Mouse (Mus musculus) cerebellum, postnatal 10 days (tissue): ENCODE results near the gene Chrnd.

Experiments used
- DNase-seq, 2 experiments: peaks; one replicate each; pipeline ENCODE4 v3.0.0; 2021; ENCODE audit warnings: mixed read lengths in 2 of 2

Chrnd gene

DNA sequence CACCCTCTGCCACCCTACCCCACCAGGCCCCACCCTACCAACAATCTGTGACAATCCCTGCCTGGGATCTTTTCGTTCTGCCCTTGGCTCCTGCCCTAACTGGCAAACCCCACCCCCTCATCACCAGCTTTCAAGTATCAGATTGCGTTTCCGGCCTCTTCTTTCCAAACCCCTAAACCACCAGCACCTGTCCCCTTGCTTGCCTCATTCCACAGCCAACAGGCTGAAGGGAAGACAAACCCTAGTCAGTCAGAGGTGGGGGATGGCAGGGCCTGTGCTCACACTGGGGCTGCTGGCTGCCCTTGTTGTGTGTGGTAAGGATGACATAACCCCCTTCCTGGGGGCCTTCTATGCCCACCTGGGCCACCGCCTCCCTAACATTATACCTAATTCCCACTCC lies at the start of gene Chrnd:
Gene Chrnd, plus strand, starts transcription at position 179 of the 400 bp plus-strand sequence.
- no peak for DNase-seq

DNA sequence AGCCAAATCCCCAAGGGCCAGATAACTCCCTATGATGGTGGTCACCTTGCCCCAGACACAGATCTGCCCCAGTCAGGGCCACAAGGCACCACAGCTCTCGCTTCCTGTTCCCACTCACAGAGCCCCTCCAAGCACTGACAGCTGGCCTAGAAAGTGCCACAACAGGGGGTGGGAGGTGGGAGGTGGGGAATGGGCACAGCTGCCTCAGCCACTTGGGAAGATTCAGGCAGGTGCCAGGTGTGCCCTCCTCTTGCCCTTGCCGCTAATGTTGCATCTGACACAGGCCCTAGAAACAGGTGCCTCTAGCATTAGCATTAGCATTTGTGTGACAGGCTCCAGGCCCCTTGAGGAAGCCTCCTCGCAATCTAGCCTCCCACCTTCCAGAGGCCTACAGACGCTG lies 48.9 kb upstream of the Chrnd start:
- DNase-seq = no peak

DNA sequence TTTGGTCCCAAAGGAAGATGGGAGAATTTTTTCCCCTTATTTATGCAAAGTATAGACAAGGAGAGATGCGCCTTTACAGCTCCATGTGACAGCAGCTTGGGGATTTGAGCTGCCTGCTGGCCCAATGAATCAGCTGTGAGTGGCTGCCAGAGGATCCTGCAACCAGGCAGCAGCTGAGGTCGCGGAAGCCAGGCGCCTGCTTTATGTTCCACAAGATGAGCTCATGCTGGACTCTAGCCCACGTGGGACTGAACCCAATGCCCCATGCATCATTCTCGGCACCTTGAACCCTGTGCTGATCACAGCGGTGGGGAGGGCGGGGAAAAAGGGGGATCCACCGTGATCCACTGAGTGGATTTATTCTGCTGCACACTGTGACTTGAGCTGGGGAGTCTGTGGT lies 48.0 kb upstream of the Chrnd start:
- DNase-seq = peak; percentile 65 to 66

DNA sequence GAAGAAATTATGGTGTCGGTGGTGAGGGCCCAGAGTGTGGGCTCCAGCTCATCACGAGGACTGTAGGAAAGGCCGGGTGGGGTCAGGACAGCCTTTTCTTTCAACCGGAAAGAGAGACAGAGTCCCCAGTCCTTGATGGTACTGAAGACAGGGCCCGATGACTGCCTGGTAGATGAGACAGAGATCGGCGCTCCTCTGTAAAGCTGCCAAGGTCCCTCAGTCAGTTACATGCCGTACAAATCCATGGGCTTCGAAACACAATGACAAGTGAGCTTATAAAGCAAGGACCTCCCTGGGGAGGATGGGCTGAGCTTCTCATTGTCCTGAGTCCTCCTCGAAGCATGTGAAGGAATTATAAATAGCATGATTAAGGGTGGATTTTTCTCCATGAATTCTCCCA lies 47.3 kb upstream of the Chrnd start:
- no peak for DNase-seq

DNA sequence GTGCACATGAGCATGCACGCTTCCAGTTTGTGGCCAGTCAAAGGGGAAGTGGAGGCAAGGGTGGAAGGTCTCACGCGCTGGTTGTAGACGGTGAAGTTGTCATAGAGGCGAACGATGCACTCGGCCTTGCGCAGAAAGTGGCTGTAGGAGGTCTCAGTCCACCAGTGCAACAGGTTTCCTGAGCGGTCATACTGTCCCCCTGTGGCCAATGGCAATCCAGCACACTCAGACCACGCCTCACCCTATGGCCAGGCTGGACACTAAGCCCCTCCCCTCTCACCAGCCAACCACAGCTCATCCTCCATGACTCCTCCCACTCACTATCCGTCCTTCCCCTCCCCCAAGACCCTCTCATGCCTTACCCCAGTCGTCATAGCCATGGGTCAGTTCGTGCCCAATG lies 41.0 kb upstream of the Chrnd start:
- no peak for DNase-seq

DNA sequence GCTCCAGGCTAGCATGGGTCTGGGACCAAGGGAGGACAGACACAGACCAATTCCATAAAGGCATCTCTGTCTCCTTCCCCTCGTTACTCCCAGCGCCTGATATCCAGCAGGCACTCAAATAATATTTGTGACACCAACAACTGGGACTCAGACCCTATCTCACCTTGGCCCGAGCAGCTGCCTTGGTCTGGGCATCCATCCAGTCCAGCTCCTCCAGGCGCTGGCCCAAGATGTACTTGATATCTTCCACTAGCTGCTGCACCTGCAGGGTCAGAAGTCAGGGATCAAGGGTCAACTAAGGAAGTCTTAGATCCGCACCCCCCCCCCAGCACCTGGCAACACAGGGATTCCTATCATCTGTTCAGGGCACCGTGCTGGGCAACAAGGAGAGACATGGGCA lies 39.1 kb upstream of the Chrnd start:
- no peak for DNase-seq

DNA sequence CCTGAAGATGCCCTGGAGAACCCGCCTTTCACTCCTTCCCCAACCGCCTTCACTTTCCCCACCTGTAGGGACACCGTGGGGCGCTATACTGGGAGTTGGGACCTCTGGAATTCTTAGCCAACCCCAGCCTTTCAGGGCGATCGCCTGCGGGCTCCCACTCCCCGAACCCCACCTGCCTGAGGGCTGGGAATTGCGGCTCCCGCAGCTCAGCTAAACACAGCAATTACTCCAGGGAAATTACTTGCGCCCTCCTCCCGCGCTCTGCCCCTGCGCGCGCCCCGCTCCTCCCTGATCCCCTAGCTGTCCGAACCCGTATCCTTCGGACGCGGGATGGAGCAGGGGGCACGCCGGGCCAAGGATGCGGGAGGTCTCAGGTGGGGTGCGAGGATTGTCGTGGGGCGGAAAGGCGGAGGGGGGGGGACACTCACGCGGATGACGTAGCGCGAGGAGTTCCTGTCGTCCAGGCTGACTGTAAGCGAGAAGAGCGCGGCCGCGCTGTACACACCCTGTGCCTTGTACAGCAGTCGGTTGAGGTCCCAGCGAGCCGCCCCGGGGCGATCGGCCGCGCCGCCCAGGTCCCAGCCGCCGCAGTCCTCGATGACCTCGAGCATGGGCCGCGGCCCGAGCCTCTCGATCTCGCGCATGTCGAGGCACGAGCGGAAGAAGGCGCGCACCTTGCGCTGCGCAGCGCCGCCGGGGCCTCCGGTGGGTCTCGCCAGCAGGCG lies 36.5 kb upstream of the Chrnd start:
- DNase-seq = no peak

DNA sequence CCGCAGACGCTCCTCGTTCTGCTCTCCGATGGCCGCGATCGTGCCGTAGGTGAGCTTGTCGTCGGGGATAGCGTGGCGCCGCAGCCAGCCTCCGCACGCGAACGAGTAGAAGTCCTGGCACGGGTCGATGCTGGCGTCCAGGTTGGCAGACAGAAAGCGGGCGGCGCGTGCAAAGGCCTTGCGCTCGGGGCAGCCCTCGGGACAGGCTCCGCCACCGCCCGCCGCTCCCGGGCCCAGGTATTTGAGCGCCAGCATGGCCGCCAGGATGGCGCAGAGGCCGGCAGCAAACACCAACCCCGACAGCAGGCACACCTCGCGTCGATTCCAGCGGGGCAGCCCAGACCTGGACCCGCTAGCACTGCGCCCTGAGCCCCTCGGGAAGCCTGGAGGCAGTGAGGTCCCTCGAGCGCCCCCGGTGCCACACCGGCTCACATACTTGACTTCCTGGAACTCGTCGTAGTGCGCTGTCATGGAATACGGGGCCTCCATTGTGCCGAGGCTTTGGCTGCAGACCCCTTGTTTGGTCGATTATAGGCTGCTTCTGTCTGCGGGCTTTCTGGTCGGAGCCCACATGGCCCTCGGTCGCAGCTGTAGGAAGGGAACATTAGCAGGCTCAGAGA lies 35.8 kb upstream of the Chrnd start:
- no peak for DNase-seq

DNA sequence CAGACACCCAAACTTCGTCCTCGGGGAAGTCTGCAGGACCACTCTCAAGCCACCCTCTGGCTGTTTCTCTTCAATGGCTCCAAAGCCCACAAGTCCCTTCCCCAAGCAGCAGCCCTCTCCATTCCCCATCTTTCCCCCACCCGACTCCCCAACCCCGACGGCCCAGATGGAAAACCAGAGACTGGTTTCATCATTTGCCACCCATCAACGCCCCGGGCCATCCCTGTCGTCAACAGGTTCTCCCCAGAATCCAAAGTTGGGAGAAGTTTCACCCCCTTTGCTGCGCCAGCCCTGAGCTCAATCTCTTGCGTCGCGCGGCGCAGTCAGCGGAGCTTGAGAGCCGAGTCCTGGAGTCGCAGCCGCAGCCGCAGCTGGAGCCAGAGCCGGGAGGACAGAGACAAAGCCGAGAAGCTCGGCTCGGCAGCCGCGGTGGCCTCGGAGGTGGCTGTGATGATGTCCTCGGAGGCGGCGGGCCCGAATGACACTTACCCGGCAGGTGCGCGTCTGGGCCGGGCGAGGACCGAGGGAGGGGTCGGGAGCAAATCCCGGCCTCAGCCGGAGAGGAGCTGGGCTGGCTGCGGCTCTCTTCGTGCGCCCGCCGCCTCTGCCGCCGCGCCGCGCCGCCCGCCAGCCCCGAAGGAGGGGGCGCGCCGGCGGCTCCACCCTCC lies 34.7 kb upstream of the Chrnd start:
- peak in 1 of 2 experiments; percentile 30 for DNase-seq

DNA sequence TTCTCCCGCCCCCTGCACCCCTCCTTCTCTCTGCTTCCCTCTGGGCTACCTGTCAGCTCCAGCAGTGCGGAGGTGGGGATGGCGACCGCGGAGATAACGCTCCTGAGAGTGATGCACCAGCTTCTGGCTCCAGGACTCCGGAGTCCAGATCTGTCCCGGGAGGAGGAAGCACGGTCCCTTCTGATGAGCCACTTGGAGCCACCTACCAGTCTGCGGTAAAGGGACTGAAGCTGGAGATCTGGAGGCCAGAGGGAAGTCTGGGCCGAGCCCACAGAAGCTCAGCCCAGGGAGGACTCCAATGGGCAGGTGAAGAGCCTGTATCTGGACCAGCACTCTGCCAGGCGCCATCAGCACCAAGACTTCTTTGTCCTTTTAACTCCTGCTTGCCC lies 34.2 kb upstream of the Chrnd start, which contains the start of gene Ecel1:
Gene Ecel1, minus strand, starts transcription at position 323 of the 389 bp plus-strand sequence.
- DNase-seq = no peak

DNA sequence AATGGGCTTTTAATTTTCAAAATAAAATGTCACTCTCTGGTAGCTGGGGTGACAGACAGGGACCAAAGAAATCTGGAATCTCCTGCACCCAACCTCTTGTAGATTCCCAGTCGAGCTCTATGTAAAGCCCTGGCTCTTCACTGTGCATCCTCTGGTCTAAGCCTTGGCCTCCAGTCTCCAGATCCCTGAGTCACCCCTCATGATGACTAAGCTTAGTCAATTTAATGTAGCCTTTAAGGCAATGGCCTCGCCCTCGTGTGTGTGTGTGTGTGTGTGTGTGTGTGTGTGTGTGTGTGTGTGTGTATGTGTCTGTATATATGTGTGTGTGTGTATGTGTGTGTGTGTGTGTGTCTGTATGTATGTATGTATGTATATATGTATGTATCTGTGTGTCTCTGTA lies 31.0 kb upstream of the Chrnd start:
- DNase-seq = no peak

DNA sequence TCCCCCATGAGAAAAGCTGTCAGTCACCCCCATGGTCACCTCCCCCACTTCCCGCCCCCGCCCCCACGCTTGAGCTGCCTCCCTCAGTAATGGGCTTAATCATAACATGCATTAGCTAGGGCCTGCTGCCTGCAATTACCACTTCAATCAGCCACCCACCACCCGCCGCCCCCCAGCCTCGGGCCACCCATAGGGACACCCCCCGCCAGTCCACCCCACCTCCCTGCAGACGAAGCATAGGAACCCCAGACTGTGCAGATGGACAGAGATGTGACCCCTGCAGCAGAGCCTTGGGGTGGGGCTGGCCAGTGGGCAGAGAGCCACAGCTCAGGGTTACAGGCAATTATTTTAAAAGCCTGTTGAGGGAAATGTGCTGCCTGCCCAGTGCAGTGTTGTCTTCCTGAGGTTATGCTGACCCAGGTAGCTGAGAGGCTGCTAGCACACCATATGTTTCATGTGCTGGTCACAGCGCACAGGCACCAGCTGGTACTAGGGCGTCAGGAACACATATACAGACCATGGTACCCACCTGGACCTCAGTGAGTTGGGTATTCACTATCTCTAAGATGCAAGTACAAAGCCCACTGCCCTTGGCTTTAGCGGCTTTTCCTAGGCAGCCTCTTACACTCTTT lies 26.1 kb upstream of the Chrnd start:
- DNase-seq = no peak

DNA sequence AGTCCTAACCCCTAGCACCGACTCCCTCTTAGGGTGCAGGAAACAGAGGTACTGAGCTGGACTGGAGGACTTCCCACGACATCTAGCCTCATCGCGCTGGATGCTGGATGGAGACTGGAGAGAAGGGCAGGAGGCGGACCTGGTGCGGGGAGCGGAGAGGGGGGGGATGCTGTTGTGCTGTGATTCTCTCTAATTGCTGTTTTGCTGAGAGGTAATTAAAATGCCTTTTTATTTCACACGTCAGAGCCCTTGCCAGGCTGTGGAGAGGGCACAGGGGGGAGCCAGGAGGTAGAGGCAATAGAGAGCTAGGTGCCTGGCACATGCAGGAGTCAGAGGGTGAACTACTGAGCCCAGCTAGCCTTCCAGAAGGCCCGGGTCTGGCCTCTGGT lies 25.6 kb upstream of the Chrnd start:
- DNase-seq = no peak

DNA sequence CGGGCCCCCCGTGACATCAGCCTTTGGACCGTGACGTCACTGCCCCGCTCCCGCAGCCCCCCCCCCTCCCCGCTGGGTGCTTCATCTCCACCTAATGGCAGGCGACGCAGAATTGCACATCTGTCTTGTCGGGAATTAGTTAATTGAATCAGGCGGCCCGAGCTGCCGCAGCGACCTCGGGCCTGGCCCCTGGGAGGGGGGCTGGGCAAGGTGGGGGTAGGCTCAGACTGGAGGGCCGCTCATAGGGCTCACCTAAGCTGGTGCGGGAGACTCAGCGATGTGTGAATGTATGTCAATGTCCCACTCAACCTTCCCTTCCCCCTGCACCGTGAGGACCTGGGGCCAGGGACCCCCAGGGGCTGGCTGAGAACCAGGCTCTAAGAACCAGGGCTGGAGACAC lies 19.9 kb upstream of the Chrnd start:
- DNase-seq = no peak

DNA sequence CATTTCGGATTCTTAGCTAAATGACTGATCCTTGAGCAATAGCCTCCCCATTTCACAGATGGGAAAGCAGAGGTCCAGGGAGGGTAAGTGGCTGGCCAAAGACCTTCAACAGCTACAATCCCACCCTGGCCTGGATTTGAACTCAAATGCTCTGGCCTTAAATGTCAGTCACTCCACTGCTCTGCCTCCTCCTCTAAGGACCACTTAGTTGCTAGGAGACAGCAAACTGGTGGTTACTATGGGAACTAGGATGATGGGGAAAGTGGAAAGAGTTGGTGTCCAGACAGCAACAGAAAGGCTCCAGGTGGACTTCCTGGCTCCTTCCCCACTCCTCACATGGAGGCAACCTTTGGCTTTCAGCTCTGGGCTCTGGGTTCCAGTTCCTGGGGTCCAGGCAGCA lies 19.1 kb upstream of the Chrnd start:
- no peak for DNase-seq

DNA sequence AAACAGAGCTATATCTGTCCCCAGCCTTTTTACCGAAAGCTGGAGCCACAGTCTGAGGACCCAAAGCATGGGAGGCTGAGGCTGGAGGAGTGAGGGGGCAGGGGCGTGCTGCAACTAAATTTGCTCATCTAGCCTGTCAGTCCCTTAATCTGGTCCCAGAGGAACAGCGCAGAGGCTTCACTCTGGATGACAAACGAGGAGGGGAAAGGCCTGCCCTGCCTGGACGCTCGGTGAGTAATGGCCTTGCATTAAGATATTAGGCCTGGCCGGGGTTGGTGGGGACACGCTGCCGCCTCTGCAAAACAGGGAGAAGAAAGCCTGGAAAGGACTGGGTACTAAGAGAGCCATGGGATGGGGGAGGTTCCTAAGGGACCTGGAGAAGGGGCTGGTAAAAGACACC lies 18.1 kb upstream of the Chrnd start:
- no peak for DNase-seq

DNA sequence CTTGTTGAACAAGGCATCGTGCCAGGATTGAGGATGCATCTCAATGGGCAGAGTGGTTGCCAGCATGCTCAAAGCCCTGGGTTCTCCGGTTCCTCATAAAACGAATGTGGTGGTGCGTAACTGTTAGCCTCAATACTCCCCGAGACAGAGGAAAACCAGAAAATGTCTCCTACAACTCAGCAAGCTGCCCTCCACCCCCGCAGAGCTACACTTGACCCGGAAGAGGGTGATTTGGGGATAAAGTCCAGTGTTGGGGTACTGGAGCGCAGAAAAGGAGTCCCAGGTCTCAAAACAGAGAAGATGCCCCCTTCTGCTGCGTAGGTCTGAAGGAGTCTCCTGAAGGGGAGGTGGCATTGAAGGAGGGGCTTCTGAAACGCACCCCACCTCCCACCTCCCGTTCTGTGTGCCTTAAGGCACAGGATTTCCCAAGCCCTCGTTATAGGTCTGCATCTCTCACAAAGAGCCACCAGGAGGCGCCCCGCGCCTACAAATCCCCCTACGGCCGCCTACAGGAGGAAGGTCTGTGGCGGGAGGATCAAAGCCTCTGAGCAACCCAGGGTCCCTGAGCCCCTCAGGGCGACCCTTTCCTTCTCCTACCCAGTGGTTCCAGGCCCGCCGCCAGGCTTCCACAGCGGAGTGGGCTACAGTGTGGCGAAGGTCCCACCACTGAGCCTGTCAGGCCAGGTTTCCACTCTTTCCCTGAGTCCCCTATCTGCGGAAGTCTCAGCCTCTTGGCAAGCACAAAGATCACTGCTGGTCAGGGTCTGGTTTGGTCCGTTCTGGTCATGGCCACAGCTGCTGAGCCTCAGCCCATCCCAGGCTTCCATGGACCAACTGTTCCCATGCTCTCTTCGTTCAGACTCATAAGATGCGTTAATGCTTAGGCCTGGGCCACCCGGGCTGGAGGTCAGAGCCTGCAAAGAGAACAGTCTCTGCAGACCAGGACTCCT lies 16.1 kb upstream of the Chrnd start:
- peak; percentile 77 to 83 for DNase-seq

DNA sequence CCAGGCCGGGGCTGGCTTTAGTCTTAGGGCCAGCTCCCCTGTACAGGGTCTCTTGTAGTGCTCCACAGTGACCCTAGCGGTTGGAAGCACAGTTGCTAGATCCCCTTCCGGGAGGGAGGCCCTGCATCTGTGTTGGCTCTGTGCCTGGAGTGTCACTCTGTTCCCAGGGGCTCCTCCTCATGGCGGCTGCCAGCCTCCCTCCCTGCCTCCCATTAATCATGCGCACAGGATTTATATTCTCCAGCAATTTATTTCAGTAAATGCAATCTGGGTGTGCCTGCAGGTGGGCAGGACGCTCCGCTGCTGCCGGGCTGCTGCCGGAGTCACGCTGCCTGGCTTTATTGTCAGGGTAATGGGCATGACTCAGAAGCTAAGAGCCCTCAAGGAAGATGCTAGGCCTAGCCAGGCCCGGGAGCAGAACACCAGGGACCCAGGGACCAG lies 14.5 kb upstream of the Chrnd start:
- DNase-seq = peak; percentile 74 to 80

DNA sequence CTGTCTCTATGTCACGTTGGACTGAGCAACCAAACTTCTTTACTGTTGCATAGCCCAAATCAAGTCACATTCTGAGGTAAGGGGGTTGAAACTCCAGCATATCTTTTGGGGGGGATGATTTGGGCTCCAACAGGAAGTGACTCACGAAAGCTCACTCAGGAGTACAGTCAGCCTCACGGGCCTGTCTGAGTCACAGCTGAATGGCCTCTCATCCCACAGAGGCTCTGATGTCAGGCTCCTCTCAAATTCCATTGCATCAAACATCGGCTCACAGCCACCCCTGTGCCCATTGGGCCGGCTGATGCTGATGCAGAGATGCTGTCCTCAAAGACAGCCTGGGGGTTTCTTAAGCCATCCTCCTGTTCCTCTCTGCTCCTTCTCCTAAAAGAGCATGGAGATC lies 9.5 kb upstream of the Chrnd start:
- no peak for DNase-seq

DNA sequence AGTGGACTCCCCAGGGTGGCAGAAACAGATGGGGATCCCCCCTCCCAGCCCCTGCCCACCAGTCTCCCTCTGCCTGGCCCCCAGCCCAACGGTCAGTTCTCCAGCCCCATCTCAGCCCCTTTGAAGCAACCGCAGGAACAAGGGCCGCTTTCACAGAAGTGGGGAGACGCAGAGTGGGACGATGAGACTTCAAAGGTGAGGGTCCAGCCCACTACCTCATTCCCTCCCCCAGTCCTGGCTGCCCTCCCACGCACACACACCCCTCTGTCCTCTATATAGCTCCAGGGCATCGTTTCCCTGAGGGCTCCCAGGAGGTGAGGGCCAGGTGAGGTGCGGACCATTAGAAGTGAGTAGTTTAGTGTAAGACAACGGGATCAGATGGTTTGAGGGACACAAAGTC lies 7.4 kb upstream of the Chrnd start, which contains the start of gene Prss56:
Gene Prss56, plus strand, starts transcription at position 301 of the 400 bp plus-strand sequence.
- no peak for DNase-seq

DNA sequence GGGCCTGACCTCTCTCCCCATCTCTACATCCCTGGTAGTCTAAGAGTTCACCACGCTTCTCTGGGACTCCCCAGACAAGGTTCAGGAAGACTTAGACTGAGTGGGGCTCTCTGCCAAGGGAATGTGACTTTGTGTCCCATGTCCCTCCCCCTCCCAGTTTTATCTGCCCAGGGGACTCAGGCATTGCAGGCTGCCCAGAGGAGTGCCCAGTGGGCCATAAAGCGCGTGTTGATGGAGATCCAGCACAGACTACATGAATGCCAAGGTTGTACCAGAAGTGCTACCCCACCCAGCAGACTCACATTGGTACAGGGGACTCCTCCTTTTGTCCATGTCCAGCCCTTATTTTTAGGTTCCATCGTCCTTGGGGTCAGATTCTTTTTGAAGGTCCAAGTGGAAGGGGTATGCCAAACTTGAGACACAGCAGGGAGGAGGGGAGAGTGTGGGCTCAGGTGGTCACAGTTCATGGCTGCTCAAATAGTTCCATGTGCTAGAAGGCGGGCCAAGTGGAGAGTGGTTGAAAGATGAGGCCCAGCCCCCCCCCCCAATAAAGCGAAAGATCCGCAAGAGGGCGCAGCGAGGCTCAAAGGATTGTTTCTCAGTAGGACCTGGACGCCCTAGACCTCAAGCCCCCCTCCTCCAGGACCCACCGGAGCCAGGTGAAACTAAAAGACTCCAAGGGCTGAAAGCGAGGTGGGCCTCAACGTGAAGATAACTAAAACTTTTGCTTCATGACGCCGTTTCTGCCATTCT lies 6.2 kb upstream of the Chrnd start:
- DNase-seq = peak in 1 of 2 experiments; percentile 42

DNA sequence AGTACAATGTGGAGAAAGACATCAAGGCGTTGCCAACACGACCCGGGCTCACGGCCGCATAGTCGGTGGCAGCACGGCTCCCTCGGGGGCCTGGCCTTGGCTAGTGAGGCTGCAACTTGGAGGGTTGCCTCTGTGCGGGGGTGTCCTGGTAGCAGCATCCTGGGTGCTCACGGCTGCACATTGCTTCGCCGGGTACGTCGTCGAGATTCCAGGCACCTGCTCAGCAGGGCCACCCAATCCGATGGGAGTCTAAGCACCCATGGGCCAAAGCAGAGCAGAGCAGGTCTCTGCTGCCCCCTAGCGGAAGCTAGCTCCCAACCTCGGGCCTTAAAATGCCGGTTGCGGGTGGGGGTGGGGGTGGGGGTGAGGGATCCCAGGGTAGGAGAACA lies 5.7 kb upstream of the Chrnd start:
- DNase-seq = peak; percentile 79 to 86
